In the genomic region with DNA sequence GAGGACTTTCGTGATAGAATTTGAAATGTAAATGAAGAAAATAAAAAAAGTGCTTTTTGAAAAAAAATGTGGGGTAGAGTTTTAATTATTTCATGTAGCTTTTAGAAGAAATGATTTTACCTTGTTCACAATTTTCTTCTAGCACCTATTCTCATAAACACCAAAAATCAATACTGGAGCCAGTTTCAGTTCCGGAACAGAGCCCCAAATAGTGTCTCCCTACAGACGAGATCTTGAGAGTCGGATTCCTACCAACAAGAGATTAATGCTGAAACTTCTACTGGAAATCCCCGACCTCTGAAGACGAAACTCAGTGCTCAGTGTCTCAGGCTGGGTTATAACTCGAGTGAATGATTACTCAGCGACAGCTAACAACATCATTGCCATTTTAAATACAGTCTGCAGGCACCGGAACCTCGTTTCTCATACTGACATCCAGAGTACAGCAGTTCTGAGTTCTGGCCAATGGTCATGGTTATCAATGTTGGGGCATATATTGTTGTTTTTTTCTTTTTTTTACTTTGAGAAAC, we compare ENCODE assay signal across 14 mouse cellular contexts.
"Had no signal": no experiment of that assay in that cellular context is flagged by ENCODE, and none has a peak within 500 bp of the region (broad histone marks: within the 10 kb centered on the region; RNA-seq: fewer than 3 reads in every experiment).

No protein-coding gene starts in this region.

- DNase-seq: kidney, adult 8-10 months; kidney, postnatal 10 days; kidney, postnatal 36 days; left cerebral cortex, postnatal 4 days; liver, postnatal 0 days; lung, postnatal 10 days; lung, postnatal 36 days; midbrain, embryonic 14.5 days; right cerebral cortex, adult 18-20 months; right cerebral cortex, postnatal 14 days; right cerebral cortex, postnatal 4 days; thymus, adult 2 months; thymus, postnatal 14 days; thymus, postnatal 4 days had no signal

- ATAC-seq: liver, postnatal 0 days had no signal
